Mouse (Mus musculus): ENCODE measurements around the gene Mphosph6.

Mphosph6 gene

DNA sequence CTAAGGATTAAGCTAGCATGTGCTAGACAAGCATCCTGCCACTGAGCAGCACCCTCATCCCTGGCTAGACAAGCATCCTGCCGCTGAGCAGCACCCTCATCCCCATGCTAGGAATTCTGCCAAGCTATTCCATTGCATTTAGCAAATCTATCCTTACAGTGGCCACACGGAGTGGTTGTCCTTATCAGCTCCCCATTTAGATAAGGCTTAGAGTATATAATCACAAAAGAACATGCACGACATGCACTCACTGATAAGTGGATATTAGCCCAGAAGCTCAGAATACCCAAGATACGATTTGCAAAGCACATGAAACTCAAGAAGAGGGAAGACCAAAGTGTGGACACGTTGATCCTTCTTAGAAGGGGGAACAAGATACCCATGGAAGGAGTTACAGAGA is 35.8 kb downstream of the Mphosph6 start:
- no peak for DNase-seq

DNA sequence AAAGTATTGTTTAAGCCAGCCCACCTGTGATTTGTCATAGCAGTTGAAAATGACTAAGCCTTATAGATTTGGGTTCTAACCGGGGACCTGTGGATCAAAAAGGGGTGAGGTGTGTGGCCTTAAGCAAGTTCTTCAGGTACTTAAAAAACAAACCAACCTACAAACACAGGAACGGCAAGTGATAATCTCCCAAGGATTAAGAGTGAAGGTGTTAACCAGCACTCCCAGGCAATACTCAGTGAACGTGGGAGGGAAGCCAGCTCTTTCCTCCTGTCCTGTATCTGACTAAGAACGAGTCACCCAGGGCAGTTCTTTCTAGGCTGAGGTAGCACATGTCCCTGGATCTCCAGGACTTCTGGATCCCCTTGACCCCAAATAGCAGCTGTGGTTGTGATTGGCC is 37.1 kb downstream of the Mphosph6 start:
- DNase-seq, result no peak

DNA sequence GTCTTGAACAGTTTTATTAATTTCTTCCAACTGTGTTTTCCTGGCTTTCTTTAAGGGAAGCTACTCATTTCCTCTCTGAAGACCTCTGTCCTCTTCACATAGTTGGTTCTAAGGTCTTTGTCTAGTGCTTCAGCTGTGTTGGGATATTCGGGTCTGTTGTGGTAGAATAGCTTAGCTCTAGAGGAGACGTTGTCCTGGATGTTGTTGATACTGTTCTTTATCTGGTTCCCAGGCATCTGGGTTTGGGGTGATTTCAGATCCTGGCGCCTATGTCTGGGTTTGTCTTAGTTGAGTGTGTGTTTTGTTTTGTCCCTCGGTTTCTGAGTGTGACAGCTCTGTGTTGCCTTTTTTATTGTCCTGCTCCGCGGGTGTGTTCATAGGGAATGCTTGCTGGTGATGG is 39.0 kb downstream of the Mphosph6 start:
- no peak for DNase-seq

DNA sequence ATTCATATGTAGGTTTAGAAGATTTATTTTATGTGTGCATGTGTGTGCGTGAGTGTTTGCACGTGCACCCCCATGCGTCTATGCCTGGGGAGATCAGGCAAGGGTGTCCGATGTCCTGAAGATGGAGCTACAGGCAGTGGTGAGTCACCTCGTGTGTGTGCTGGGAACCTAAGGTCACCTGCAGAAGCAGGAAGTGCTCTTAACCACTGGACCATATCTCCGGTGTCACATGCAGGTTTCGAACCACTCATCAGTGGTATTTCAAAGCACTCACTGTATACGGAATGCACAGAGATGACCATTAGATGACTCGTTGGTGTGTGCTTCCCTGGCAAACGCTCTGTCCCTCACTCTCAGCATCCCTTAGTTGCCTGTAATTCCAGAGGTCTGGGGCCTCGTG is 43.8 kb downstream of the Mphosph6 start:
- no peak for DNase-seq

DNA sequence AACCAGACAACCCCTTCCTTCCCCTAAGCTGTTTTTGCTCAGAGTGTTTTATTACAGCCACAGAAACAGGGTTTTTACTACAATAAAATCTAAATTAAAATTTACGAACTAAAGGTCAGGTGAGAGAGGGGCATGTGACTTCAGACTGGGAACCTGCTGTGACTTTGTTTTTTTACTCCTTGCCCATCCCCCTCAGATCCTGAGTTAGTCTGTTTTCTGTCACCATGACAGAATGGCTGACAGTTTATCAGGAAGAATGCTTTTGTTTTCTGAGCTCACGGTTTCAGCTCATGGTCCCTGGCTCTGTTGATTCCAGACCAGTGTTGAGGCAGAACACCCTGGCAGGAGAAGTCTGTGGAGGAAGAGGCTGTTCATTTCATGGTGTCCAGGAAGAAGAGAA is 52.3 kb downstream of the Mphosph6 start:
- DNase-seq, result no peak

DNA sequence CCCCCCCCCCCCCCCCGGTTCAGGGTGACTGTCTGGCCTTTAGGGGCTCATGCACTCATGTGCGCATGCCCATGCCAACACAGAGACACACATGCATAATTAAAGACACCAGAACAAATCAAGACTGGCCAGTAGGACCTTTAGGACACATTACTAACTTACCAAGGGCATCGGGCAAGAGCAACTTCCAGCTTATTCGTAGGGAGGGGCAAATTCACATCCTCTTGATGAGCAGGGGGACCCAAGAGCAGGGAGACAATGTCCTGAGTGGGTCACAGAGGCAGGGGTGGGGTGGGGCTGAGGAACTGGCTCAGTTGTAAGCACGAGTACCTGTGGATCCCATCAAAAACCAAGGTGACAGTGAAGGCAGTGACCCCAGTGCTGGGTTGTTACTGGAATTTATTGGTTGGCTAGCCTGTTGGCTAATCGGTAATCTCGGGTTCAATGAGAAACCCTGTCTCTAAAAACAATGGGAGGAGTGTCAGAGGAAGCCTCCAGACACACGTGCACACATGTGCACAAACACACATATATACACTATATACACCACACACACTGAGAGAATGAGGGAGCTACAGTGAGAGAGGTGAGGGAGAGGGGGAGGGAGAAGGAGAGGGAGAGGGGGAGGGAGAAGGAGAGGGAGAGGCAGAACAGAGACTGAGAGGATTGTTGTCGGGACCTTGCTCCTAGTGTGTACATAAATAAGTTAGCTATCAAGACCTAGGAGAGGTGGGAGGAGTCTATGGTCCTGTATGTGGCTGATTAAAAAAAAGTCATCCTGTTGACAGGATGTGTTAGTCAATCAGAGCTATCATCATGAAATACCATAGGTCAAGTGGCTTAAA is 53.6 kb downstream of the Mphosph6 start:
- DNase-seq, result no peak

DNA sequence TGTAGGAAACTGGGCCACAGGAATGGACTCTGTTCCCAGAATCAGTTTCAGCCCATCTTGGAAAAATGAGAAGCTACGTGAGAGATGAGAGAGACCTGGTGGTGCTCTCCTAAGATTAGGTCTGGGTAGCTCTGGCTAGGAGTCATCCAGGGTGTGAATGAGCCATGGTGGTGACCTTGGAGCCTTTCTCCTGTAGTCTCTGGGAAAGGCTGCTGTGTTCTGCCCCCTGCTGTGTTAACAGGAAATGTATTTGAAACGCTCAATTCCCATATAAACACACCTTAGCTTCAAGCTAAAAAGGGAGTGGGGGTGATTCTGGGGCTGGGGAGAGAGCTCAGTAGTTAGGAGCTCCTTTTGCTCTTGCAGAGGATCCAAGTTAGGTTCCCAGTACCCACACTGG is 54.3 kb downstream of the Mphosph6 start:
- DNase-seq, result no peak

DNA sequence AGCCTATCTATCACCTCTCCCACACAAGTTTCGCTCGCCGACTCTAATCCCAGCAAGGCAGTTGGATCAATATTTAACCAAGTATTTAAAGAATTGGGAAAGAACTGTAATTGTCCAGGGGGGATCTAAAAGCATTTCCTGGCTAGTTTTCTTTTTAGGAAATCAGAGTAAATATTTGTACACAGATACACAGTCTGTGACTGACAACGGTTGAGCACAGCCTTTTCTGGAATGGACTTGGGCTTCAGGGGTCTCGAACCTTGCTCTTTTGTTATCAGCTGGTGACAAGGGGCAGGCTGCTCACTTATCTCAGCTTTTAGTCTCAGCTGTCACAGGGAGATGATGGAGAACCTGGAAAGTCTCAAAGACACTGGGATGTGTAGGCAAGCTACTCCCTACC is 55.1 kb downstream of the Mphosph6 start:
- DNase-seq, result no peak

DNA sequence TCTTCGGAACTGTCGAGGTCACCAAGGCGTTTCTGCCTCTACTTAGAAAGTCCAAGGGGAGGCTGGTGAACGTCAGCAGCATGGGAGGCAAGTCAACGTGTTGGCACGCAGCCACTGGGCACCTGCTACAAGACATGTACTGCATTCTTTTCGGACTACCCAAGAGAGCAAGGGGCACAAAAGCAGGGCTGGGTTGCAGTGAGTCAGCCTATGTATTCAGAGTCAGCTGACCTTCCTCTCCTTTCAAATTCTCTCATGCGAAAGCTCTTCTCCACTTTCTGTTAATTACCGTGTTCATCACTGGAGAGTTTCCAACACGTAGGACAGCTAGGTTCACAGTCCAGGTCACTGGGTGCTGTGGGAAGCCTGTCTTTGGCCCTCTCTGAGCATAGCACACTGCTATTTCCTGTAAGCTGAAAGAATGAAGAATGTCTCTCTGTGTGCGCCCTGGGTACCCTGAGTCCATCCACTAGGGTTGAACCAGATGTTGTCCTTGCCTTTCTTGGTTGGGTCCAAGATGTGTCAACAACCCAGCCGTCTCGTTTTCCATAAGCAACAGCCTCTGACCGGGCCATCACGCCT is 59.2 kb downstream of the Mphosph6 start:
- no peak for DNase-seq

All from thymus, postnatal 14 days (tissue).